Mouse (Mus musculus) cerebellum, adult 2 months (tissue): ENCODE data around the gene Sftpa1.

ENCODE experiments used
- CTCF ChIP-seq: fragments of 200-500 bp; IDR thresholded peaks from 2 replicates; pipeline ENCODE4 v1.5.1; 2011; ENCODE audit warnings: low read depth, mild to moderate bottlenecking, control low read depth, low read length, moderate library complexity, borderline replicate concordance; ENCODE audit not compliant: insufficient read depth
- POLR2A ChIP-seq: fragments of 200-500 bp; IDR thresholded peaks from 2 replicates; pipeline ENCODE4 v1.6.1; 2011; ENCODE audit warnings: low read length, control low read depth, borderline replicate concordance; ENCODE audit not compliant: insufficient read depth

- TF ChIP-seq POLR2A (no peak), CTCF (no peak)
These were observed 30.9 kb upstream of the Sftpa1 start for GRCm38 (mm10) chr14:41100712-41101111.
